Mouse (Mus musculus) midbrain, postnatal 0 days (tissue): Measurements from ENCODE around the gene Zdhhc6. TPM values are rescaled to one million over a fixed set of nuclear protein-coding genes. Genes with fewer than 3 reads are reported as not detected.

Experiments
- ATAC-seq: fragments of 200-750 bp; cut with Nextera tagmentation; 2 replicates; pipeline ENCODE4 v1.8.0; 2017; ENCODE audit warnings: moderate number of reproducible peaks, mild to moderate bottlenecking, moderate TSS enrichment, moderate library complexity; ENCODE audit not compliant: low FRiP score
- DNase-seq: peaks from one replicate; pipeline ENCODE4 v3.0.0-alpha.2; 2015; ENCODE audit warnings: low spot score
- H3K27ac ChIP-seq: fragments of 300-500 bp; sonication (generic); 2 replicates; pipeline ENCODE4 v1.5.1; 2014; ENCODE audit warnings: low read depth, mild to moderate bottlenecking, low read length, mixed read lengths
- H3K27me3 ChIP-seq: fragments of 300-500 bp; sonication (generic); 2 replicates; pipeline ENCODE4 v1.6.1; 2014; ENCODE audit warnings: low read length, control low read depth, mixed read lengths; ENCODE audit not compliant: insufficient read depth
- H3K36me3 ChIP-seq: fragments of 300-500 bp; sonication (generic); 2 replicates; pipeline ENCODE4 v1.6.1; 2014; ENCODE audit warnings: low read length, control low read depth, mixed read lengths; ENCODE audit not compliant: insufficient read depth
- H3K4me1 ChIP-seq: fragments of 300-500 bp; sonication (generic); 2 replicates; pipeline ENCODE4 v1.6.1; 2014; ENCODE audit warnings: mild to moderate bottlenecking, control low read depth, antibody characterized with exemption, low read length, mixed read lengths; ENCODE audit not compliant: insufficient read depth
- H3K4me2 ChIP-seq: fragments of 300-500 bp; sonication (generic); 2 replicates; pipeline ENCODE4 v1.6.1; 2014; ENCODE audit warnings: low read depth, mild to moderate bottlenecking, low read length, mixed read lengths; ENCODE audit not compliant: poor library complexity, severe bottlenecking
- H3K4me3 ChIP-seq: fragments of 300-500 bp; sonication (generic); 2 replicates; pipeline ENCODE4 v1.5.1; 2014; ENCODE audit warnings: low read depth, mild to moderate bottlenecking, low read length, moderate library complexity
- H3K9ac ChIP-seq: fragments of 300-500 bp; sonication (generic); replicated peaks from 2 replicates; pipeline ENCODE4 v1.6.1; 2014; ENCODE audit warnings: mild to moderate bottlenecking, low read length, moderate library complexity, mixed read lengths; ENCODE audit not compliant: poor library complexity, severe bottlenecking
- H3K9me3 ChIP-seq: fragments of 300-500 bp; sonication (generic); 2 replicates; pipeline ENCODE4 v1.6.1; 2016; ENCODE audit warnings: low read length, control low read depth
- CTCF ChIP-seq: IDR thresholded peaks from 2 replicates; pipeline ENCODE4 v1.5.1; 2016; ENCODE audit warnings: antibody characterized with exemption, mild to moderate bottlenecking
- WGBS: fragments of 180-500 bp; shearing (Covaris S2); extraction: QIAGEN DNeasy Blood & Tissue Kit; methylation state at CpG from one replicate; pipeline ENCODE4 v1.1.7; 2014; 5-methylcytosine and 5-hydroxymethylcytosine counted together
- polyA plus RNA-seq: library from polyadenylated mRNA; unstranded; fragments of >200 nt; fragmentation: Nextera tagmentation; extraction: Ambion mirVana; gene quantifications from 2 replicates; pipeline ENCODE4 v1.2.1, GENCODE M21; 2015
- total RNA-seq: library from RNA; depleted of rRNA; stranded (reverse); fragments of >200 nt; gene quantifications from 2 replicates; pipeline ENCODE4 v1.2.3, GENCODE M21; 2014

Zdhhc6 gene
- total and polyA plus RNA-seq, 2 experiments from 2014 or later: 41.4 to 48.1 TPM

DNA sequence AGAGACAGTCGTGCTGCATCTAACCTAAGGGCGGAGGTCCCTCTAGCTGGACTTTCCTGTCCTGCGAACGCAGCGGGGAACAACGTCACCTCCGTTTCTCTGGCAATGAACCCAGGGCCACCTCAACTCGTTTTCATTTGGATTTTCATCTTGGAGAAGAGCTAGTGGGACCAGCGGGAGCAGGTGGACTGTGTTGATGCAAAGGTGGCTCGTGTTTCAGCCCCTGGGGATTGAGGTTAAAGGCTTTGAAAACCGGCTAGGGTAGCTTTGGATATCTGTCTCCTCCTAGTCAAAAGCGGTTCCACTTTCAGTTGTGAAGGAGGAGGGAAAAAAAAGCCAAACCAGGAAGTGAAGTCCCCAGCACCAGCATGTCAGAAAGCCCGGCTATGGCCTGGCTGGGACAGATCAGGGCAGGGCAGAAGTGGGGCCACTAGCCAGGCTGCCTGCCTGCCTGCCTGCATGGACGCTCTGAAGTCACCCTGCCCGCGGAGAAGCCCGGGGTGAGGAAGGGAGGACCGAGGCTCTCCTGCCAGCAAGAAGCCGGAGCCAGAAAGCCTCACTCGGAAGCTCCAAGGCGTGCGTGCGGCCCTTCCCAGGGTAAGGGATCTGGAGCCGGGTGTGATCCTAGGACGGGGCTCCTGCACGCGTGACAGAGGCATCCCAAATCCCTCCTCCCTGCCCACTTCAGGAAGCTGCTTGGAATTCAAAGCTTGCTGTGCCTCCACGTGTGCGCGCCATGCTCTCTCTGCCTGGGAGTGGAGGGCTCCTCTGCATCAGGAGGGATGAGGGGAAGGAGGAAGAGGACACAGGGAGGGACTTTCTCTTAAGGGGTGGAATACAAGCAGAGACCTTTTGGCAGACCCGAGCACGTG lies 62.0 kb downstream of the Zdhhc6 start:
- peak overlapping the region; percentile 54 for H3K4me3 ChIP-seq

DNA sequence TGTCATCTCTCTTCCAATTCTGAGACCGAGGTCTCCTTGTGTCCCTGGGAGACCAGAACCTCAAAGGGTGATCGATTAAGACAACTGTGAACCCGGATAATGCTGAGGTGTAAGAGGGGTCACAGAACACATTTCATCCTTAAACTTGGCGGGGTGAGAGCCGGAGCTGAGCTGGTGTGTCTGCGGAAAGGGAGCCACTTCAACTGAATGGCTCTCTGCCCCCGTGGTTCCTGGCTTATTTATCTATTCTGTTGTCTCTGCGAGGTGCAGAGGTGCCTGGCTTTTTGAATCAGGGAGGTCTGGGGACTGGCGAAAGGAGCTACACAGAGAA lies 62.6 kb downstream of the Zdhhc6 start:
- Histone ChIP-seq H3K9me3 (no peaks in the 10 kb centered on the region), H3K4me2 (peak overlapping the region; percentile 97), H3K36me3 (no peaks in the 10 kb centered on the region), H3K27ac (peak overlapping the region; percentile 48; the same call in 1 of the 2 replicates), H3K9ac (peak overlapping the region; percentile 53), H3K4me1 (no peaks in the 10 kb centered on the region), H3K4me3 (peak overlapping the region; percentile 54), H3K27me3 (no peaks in the 10 kb centered on the region)
- ATAC-seq: 0 out of 2 replicates have a peak, but pooled peaks have one; percentile 9
- DNase-seq: no peak
- WGBS: under 1% methylated on average over 9 of the region's 9 CpGs
- no peak for TF ChIP-seq CTCF

More for the DNA sequence above, 62.0 kb downstream of the Zdhhc6 start:
- H3K9me3 ChIP-seq: no peaks in the 10 kb centered on the region
- H3K4me2 ChIP-seq: peak overlapping the region; percentile 97
- DNase-seq (peak; percentile 32), ATAC-seq (peak; percentile 64)
- no peaks in the 10 kb centered on the region for H3K4me1 ChIP-seq
- peak overlapping the region; percentile 48; the same call in 1 of the 2 replicates for H3K27ac ChIP-seq
- no peaks in the 10 kb centered on the region for H3K36me3 ChIP-seq
- no peaks in the 10 kb centered on the region for H3K27me3 ChIP-seq
- under 1% methylated on average over 32 of the region's 32 CpGs for WGBS
- peak overlapping the region; percentile 53 for H3K9ac ChIP-seq
- TF ChIP-seq CTCF: no peak

DNA sequence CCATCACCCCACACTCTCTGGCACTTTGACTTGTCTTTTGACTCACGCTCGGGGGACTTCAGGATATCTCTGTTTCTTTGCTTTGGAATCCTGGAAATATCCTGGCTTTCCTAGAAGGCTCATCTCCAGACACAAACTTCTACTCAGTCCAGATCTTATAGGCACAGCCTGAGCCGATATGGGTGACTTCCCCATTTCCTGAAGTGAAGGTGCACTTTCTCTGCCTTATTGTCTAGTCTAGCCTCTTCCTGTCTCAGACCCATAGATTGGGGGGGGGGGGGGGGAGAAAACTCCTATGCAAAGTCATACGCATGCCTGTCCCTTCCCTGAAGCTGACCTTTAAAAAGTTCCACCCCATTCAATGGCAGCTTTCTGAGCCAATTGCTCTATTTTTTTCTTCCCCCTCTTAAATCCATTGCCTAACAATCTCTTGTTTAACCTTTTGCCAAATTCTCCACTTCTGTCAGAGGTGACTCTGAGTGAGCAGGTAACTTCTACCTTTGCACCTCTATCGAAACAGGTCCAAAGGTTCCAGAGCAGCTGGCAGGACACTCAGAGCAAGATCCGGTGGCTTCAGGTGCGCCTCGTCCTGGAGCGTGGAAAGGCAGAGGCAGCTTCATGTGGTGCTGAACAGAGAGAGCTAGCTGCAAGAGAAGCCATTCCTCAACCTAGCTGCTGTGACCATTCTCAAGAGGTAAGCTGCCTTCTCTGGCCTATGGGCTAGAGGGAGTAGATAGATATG lies 64.3 kb downstream of the Zdhhc6 start, which contains the start of gene Acsl5:
Gene Acsl5, plus strand, starts transcription at position 556 of the 742 bp plus-strand sequence.
- WGBS: 96% methylated on average over 9 of the region's 9 CpGs
- ATAC-seq (no peak), DNase-seq (no peak)
- Histone ChIP-seq H3K27me3 (no peaks in the 10 kb centered on the region), H3K9ac (no peak within 1 kb of the TSS), H3K4me1 (no peaks in the 10 kb centered on the region), H3K4me3 (no peak within 1 kb of the TSS), H3K36me3 (no peaks in the 10 kb centered on the region), H3K9me3 (no peaks in the 10 kb centered on the region), H3K27ac (no peak within 1 kb of the TSS), H3K4me2 (no peak within 1 kb of the TSS)
- no peak for TF ChIP-seq CTCF

DNA sequence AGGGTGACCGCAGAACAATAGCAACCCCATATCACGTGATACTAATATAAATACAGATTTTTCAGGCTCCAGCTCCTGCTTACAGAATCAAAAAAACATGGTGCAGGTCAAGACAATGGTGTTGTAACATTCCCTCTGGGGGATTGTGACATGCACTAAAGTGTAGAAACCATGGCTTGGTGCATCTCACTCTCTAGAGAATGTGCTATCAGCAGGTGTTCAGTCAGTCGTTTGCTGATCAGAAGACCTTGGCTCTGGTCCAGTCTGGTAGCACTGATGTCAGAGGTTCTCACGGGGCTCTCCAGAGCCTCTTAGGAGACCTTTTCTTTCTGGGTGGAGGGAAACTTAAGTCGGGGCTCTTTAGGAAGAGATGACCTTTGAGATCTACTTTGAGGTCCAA lies 65.4 kb downstream of the Zdhhc6 start:
- no peak overlapping the region for H3K4me3 ChIP-seq
- DNase-seq: no peak
- WGBS: 85% methylated on average over 5 of the region's 5 CpGs

DNA sequence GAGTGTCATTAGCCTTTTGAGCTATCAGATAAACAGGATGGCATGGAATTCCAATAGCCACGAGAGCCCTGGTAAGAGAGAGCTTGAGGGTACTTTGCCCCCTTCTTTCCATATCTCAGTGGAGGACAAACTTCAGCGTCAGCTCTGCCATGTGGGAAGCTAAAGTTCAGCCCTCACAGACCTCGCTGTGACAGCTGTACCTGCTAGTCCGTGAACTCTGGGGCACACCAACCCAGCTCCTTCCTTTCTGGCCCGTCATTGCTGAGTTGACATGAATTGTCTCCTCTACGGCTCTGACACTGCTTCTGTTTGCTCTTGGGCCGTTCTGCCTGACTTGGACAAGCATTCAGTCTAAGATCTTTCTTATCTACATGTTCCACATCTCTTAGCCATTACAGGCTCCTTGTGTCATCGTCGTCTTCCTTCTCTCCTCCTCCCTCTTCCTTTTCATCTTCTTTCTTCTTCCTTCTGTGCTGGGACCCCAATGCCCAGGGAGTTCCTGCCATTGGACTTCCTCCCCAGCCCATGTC lies 67.8 kb downstream of the Zdhhc6 start:
- WGBS: 81% methylated on average over 9 of the region's 9 CpGs
- no peak for ATAC-seq

More for the DNA sequence above, 65.4 kb downstream of the Zdhhc6 start:
- no peak for TF ChIP-seq CTCF
- Histone ChIP-seq H3K27ac (no peak overlapping the region), H3K4me1 (no peaks in the 10 kb centered on the region), H3K4me2 (no peak overlapping the region), H3K9ac (no peak overlapping the region), H3K36me3 (no peaks in the 10 kb centered on the region), H3K27me3 (no peaks in the 10 kb centered on the region), H3K9me3 (no peaks in the 10 kb centered on the region)
- ATAC-seq: no peak

More for the DNA sequence above, 67.8 kb downstream of the Zdhhc6 start:
- Histone ChIP-seq H3K4me2 (no peak overlapping the region), H3K4me1 (no peaks in the 10 kb centered on the region), H3K27ac (no peak overlapping the region), H3K9ac (no peak overlapping the region), H3K9me3 (no peaks in the 10 kb centered on the region), H3K27me3 (no peaks in the 10 kb centered on the region), H3K36me3 (no peaks in the 10 kb centered on the region), H3K4me3 (no peak overlapping the region)
- TF ChIP-seq CTCF: no peak
- DNase-seq: no peak
